Mouse (Mus musculus): Measurements from ENCODE around the gene Zfp704.

DNA sequence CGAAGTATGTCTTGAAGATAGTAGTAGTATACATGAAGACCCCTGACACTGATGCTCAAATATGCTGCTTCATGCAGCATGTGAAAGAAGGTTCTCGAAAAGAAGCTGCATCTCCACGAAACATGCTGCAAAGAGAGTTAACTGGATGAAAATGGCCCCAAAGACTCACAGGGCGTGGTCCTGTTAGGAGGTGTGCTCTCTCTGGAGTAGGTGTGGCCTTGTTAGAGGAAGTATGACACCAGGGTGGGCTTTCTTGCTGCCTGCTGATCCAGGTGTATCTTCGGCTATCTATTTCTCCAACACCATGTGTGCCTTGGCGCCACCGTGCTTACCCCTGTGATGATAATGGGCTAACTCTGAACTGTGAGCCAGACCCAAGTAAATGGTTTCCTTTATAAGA lies 90.9 kb downstream of the Zfp704 start:
- no peak for TF ChIP-seq MAX (IDR thresholded peaks at IDR 0.05)
- no peak for TF ChIP-seq CTCF (IDR thresholded peaks at IDR 0.05; ENCODE audit: control insufficient read depth, insufficient read depth, insufficient read length)
- no peak for TF ChIP-seq CEBPB (IDR thresholded peaks at IDR 0.05; ENCODE audit: low read depth)
- TF ChIP-seq MYOD1 (IDR thresholded peaks at IDR 0.05; ENCODE audit: control insufficient read depth, insufficient read length, low read depth): no peak

All from C2C12 (cell line).